Mouse (Mus musculus): Measurements from ENCODE around the gene Fdx1l. TPM values are rescaled to one million over a fixed set of nuclear protein-coding genes. Genes with fewer than 3 reads are reported as not detected.

The Fdx1l gene
- polyA plus RNA-seq, 1 experiment from 2014 or later: 44.7 TPM

GRCm38 (mm10) chr9:21030781-21031250 lies 42.6 kb downstream of the Fdx1l start:
- peak overlapping the region; percentile 31 for H3K4me3 ChIP-seq (ENCODE audit: low read depth, low read length)
- no peak overlapping the region for H3K9ac ChIP-seq (replicated peaks; ENCODE audit: low read length)
- peaks cover 4% of the 10 kb centered on the region for H3K4me1 ChIP-seq (ENCODE audit: control insufficient read depth, insufficient read depth, low read length)
- no peaks in the 10 kb centered on the region for H3K36me3 ChIP-seq (replicated peaks; ENCODE audit: control insufficient read depth, insufficient read depth, low read depth, low read length)
- H3K27ac ChIP-seq (replicated peaks; ENCODE audit: low read depth, low read length): no peak overlapping the region
- peak; percentile 91 for DNase-seq (ENCODE audit: low spot score)
- H3K27me3 ChIP-seq (ENCODE audit: control insufficient read depth, insufficient read depth, low read length): peaks cover 43% of the 10 kb centered on the region
- WGBS: 1% methylated on average over 13 of the region's 13 CpGs
- H3K4me2 ChIP-seq (ENCODE audit: low read depth, low read length): peak overlapping the region; percentile 83
- 0 out of 2 replicates have a peak, but pooled peaks have one; percentile 54 for ATAC-seq (replicated peaks; ENCODE audit: insufficient number of reproducible peaks, low FRiP score, low TSS enrichment, low read depth)
- no peaks in the 10 kb centered on the region for H3K9me3 ChIP-seq (replicated peaks; ENCODE audit: control insufficient read depth, low read length)

DNA sequence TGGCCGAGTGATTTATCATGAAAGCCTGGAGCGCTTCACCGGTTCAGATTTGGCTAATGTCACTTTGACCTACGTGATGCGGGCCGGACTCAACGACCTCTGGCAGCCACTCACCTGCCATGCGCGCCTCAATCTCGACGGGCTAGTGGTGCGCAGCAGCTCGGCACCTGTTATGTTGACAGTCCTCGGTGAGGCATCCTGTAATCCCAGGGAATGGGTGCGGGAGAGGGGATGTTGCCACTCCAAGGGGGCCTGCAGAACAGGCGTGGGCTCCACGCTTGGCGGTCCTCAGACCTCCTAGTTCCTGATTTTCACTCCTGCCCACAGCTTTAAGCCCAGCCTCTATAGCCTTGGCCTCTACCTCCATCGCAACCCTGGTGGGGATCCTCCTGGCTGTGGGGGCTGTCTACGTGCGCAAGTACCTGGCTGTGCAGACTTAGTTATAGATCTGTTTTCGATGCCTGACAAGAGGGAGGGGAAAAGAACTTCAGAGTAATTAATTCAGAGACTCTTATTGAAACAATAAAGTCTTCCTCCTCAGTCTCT lies 43.3 kb downstream of the Fdx1l start:
- H3K27ac ChIP-seq (replicated peaks; ENCODE audit: low read depth, low read length): no peak overlapping the region
- peaks cover 36% of the 10 kb centered on the region for H3K27me3 ChIP-seq (ENCODE audit: control insufficient read depth, insufficient read depth, low read length)
- no peak for ATAC-seq (replicated peaks; ENCODE audit: insufficient number of reproducible peaks, low FRiP score, low TSS enrichment, low read depth)
- H3K9ac ChIP-seq (replicated peaks; ENCODE audit: low read length): no peak overlapping the region; the same call in 1 of the 2 replicates
- no peaks in the 10 kb centered on the region for H3K36me3 ChIP-seq (replicated peaks; ENCODE audit: control insufficient read depth, insufficient read depth, low read depth, low read length)
- peak overlapping the region; percentile 57; the same call in 1 of the 2 replicates for H3K4me2 ChIP-seq (ENCODE audit: low read depth, low read length)
- DNase-seq (ENCODE audit: low spot score): no peak
- WGBS: 24% methylated on average over 22 of the region's 22 CpGs
- H3K9me3 ChIP-seq (replicated peaks; ENCODE audit: control insufficient read depth, low read length): no peaks in the 10 kb centered on the region
- peaks cover 4% of the 10 kb centered on the region for H3K4me1 ChIP-seq (ENCODE audit: control insufficient read depth, insufficient read depth, low read length)
- no peak overlapping the region; the same call in 1 of the 2 replicates for H3K4me3 ChIP-seq (ENCODE audit: low read depth, low read length)

- WGBS: 2% methylated on average over 37 of the region's 37 CpGs
- peaks cover 4% of the 10 kb centered on the region for H3K4me1 ChIP-seq (ENCODE audit: control insufficient read depth, insufficient read depth, low read length)
- no peaks in the 10 kb centered on the region for H3K9me3 ChIP-seq (replicated peaks; ENCODE audit: control insufficient read depth, low read length)
- peaks cover 30% of the 10 kb centered on the region for H3K27me3 ChIP-seq (ENCODE audit: control insufficient read depth, insufficient read depth, low read length)
- peak within 1 kb of the TSS; percentile 44 for H3K9ac ChIP-seq (replicated peaks; ENCODE audit: low read length)
- DNase-seq (ENCODE audit: low spot score) (peak; percentile 86), ATAC-seq (replicated peaks; ENCODE audit: insufficient number of reproducible peaks, low FRiP score, low TSS enrichment, low read depth) (no peak)
- H3K27ac ChIP-seq (replicated peaks; ENCODE audit: low read depth, low read length): no peak within 1 kb of the TSS
- peak within 1 kb of the TSS; percentile 23 for H3K4me3 ChIP-seq (ENCODE audit: low read depth, low read length)
- no peaks in the 10 kb centered on the region for H3K36me3 ChIP-seq (replicated peaks; ENCODE audit: control insufficient read depth, insufficient read depth, low read depth, low read length)
- H3K4me2 ChIP-seq (ENCODE audit: low read depth, low read length): peak within 1 kb of the TSS; percentile 57
These were observed 43.9 kb downstream of the Fdx1l start, which contains the start of gene Icam4 for GRCm38 (mm10) chr9:21029291-21030054. TSS of gene Icam4 (plus strand) at chr9:21029373.

GRCm38 (mm10) chr9:21028560-21029110 lies 44.8 kb downstream of the Fdx1l start:
- H3K27ac ChIP-seq (replicated peaks; ENCODE audit: low read depth, low read length): no peak overlapping the region
- peaks cover 4% of the 10 kb centered on the region for H3K4me1 ChIP-seq (ENCODE audit: control insufficient read depth, insufficient read depth, low read length)
- no peak overlapping the region; the same call in 1 of the 2 replicates for H3K4me2 ChIP-seq (ENCODE audit: low read depth, low read length)
- DNase-seq (ENCODE audit: low spot score): no peak
- H3K9me3 ChIP-seq (replicated peaks; ENCODE audit: control insufficient read depth, low read length): no peaks in the 10 kb centered on the region
- H3K27me3 ChIP-seq (ENCODE audit: control insufficient read depth, insufficient read depth, low read length): peaks cover 23% of the 10 kb centered on the region
- no peaks in the 10 kb centered on the region for H3K36me3 ChIP-seq (replicated peaks; ENCODE audit: control insufficient read depth, insufficient read depth, low read depth, low read length)
- ATAC-seq (replicated peaks; ENCODE audit: insufficient number of reproducible peaks, low FRiP score, low TSS enrichment, low read depth): no peak
- no peak overlapping the region for H3K4me3 ChIP-seq (ENCODE audit: low read depth, low read length)
- H3K9ac ChIP-seq (replicated peaks; ENCODE audit: low read length): no peak overlapping the region
- WGBS: 73% methylated on average over 6 of the region's 6 CpGs

DNA sequence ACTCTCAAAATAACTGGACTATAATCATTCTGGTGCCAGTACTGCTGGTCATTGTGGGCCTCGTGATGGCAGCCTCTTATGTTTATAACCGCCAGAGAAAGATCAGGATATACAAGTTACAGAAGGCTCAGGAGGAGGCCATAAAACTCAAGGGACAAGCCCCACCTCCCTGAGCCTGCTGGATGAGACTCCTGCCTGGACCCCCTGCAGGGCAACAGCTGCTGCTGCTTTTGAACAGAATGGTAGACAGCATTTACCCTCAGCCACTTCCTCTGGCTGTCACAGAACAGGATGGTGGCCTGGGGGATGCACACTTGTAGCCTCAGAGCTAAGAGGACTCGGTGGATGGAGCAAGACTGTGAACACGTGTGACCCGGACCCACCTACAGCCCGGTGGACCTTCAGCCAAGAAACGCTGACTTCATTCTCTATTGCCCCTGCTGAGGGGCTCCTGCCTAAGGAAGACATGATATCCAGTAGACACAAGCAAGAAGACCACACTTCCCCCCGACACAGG lies 45.6 kb downstream of the Fdx1l start:
- ATAC-seq (replicated peaks; ENCODE audit: insufficient number of reproducible peaks, low FRiP score, low TSS enrichment, low read depth): no peak
- Histone ChIP-seq H3K9ac (replicated peaks; ENCODE audit: low read length) (no peak overlapping the region), H3K4me3 (ENCODE audit: low read depth, low read length) (no peak overlapping the region), H3K36me3 (replicated peaks; ENCODE audit: control insufficient read depth, insufficient read depth, low read depth, low read length) (no peaks in the 10 kb centered on the region), H3K27ac (replicated peaks; ENCODE audit: low read depth, low read length) (no peak overlapping the region), H3K9me3 (replicated peaks; ENCODE audit: control insufficient read depth, low read length) (no peaks in the 10 kb centered on the region), H3K4me2 (ENCODE audit: low read depth, low read length) (no peak overlapping the region), H3K27me3 (ENCODE audit: control insufficient read depth, insufficient read depth, low read length) (peaks cover 16% of the 10 kb centered on the region), H3K4me1 (ENCODE audit: control insufficient read depth, insufficient read depth, low read length) (peaks cover 4% of the 10 kb centered on the region)
- 60% methylated on average over 8 of the region's 8 CpGs for WGBS
- no peak for DNase-seq (ENCODE audit: low spot score)

GRCm38 (mm10) chr9:21026849-21027248 lies 46.6 kb downstream of the Fdx1l start:
- WGBS: 83% methylated on average over 12 of the region's 12 CpGs
- Histone ChIP-seq H3K9me3 (replicated peaks; ENCODE audit: control insufficient read depth, low read length) (no peaks in the 10 kb centered on the region), H3K27me3 (ENCODE audit: control insufficient read depth, insufficient read depth, low read length) (peaks cover 6% of the 10 kb centered on the region), H3K9ac (replicated peaks; ENCODE audit: low read length) (no peak overlapping the region), H3K4me1 (ENCODE audit: control insufficient read depth, insufficient read depth, low read length) (no peaks in the 10 kb centered on the region; the same call in none of the 2 replicates), H3K4me2 (ENCODE audit: low read depth, low read length) (no peak overlapping the region), H3K27ac (replicated peaks; ENCODE audit: low read depth, low read length) (no peak overlapping the region), H3K4me3 (ENCODE audit: low read depth, low read length) (no peak overlapping the region), H3K36me3 (replicated peaks; ENCODE audit: control insufficient read depth, insufficient read depth, low read depth, low read length) (no peaks in the 10 kb centered on the region)
- no peak for ATAC-seq (replicated peaks; ENCODE audit: insufficient number of reproducible peaks, low FRiP score, low TSS enrichment, low read depth)
- DNase-seq (ENCODE audit: low spot score): no peak

GRCm38 (mm10) chr9:21025258-21025810 lies 48.1 kb downstream of the Fdx1l start:
- Histone ChIP-seq H3K9ac (replicated peaks; ENCODE audit: low read length) (no peak overlapping the region), H3K4me2 (ENCODE audit: low read depth, low read length) (no peak overlapping the region), H3K4me1 (ENCODE audit: control insufficient read depth, insufficient read depth, low read length) (no peaks in the 10 kb centered on the region; the same call in none of the 2 replicates), H3K36me3 (replicated peaks; ENCODE audit: control insufficient read depth, insufficient read depth, low read depth, low read length) (no peaks in the 10 kb centered on the region), H3K9me3 (replicated peaks; ENCODE audit: control insufficient read depth, low read length) (no peaks in the 10 kb centered on the region), H3K4me3 (ENCODE audit: low read depth, low read length) (no peak overlapping the region), H3K27ac (replicated peaks; ENCODE audit: low read depth, low read length) (no peak overlapping the region), H3K27me3 (ENCODE audit: control insufficient read depth, insufficient read depth, low read length) (peaks cover 4% of the 10 kb centered on the region)
- 67% methylated on average over 19 of the region's 19 CpGs for WGBS
- ATAC-seq (replicated peaks; ENCODE audit: insufficient number of reproducible peaks, low FRiP score, low TSS enrichment, low read depth) (no peak), DNase-seq (ENCODE audit: low spot score) (no peak)

All from embryonic facial prominence, embryonic 11.5 days (tissue).